Mouse (Mus musculus): ENCODE data around the gene Oaz1. TPM values are rescaled to one million over a fixed set of nuclear protein-coding genes. Genes with fewer than 3 reads are reported as not detected.
A peak's percentile ranks its signal among the peaks of the same experiment; 100 is the strongest.

The Oaz1 gene
- polyA plus RNA-seq, 2 experiments = 673 to 1,285 TPM

GRCm38 (mm10) chr10:80792175-80793032, 34.1 kb upstream of the Oaz1 start:
- Histone ChIP-seq H3K9ac (replicated peaks) (no peak overlapping the region), H3K36me3 (replicated peaks; ENCODE audit: control insufficient read depth, insufficient read depth, low read depth) (peaks cover 41% of the 10 kb centered on the region), H3K27me3 (ENCODE audit: control insufficient read depth, insufficient read depth, low read length) (no peaks in the 10 kb centered on the region), H3K9me3 (ENCODE audit: control insufficient read depth, low read length) (no peaks in the 10 kb centered on the region), H3K27ac (no peak overlapping the region), H3K4me2 (ENCODE audit: low read depth) (no peak overlapping the region), H3K4me1 (replicated peaks; ENCODE audit: control insufficient read depth in 2 of 2, insufficient read depth in 2 of 2, low read length in 1 of 2) (peaks cover 5 to 8% of the 10 kb centered on the region in 2 experiments), H3K4me3 (ENCODE audit: insufficient read depth in 1 of 2, low read depth in 2 of 2, low read length in 2 of 2) (no peak overlapping the region)
- ATAC-seq (ENCODE audit: insufficient read depth) (no peak), DNase-seq (ENCODE audit: low read depth in 3 of 3, low spot score in 3 of 3) (no peak)
- no peak for TF ChIP-seq CTCF (IDR thresholded peaks at IDR 0.05; ENCODE audit: low read depth)
- TF ChIP-seq EP300 (IDR thresholded peaks at IDR 0.05; ENCODE audit: low read depth) = no peak
- WGBS (ENCODE audit: insufficient replicate concordance) = 62% methylated on average over 40 of the region's 41 CpGs

- 81% methylated on average over 13 of the region's 13 CpGs for WGBS (ENCODE audit: insufficient replicate concordance)
- no peak overlapping the region for H3K9ac ChIP-seq (replicated peaks)
- no peak for TF ChIP-seq CTCF (IDR thresholded peaks at IDR 0.05; ENCODE audit: low read depth)
- TF ChIP-seq EP300 (IDR thresholded peaks at IDR 0.05; ENCODE audit: low read depth) = no peak
Observed at GRCm38 (mm10) chr10:80793033-80793784, 33.2 kb upstream of the Oaz1 start.

DNA sequence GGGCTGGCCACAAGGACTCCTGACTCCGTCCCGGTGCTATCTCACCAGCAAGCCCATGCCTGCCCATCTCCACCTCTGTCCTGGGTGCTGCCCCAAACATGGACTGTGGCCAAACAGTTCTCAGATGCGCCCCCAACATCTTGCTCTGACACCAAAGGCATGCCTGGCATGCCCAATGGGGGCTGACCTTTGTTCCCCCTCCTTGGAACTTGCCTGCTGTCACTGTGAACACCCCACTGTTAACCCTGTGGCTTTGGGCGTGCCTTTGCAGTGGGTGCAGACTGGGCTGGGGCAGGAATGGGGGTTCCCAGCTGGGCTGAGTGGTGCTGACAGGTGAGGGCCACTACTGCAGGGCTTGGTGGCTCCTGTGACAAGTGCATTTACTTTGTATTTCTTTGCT, 32.7 kb upstream of the Oaz1 start:
- Histone ChIP-seq H3K27ac (no peak overlapping the region), H3K27me3 (ENCODE audit: control insufficient read depth, insufficient read depth, low read length) (no peaks in the 10 kb centered on the region), H3K9me3 (ENCODE audit: control insufficient read depth, low read length) (no peaks in the 10 kb centered on the region), H3K4me1 (replicated peaks; ENCODE audit: control insufficient read depth in 2 of 2, insufficient read depth in 2 of 2, low read length in 1 of 2) (peaks cover 5 to 8% of the 10 kb centered on the region in 2 experiments), H3K4me3 (ENCODE audit: insufficient read depth in 1 of 2, low read depth in 2 of 2, low read length in 2 of 2) (no peak overlapping the region), H3K36me3 (replicated peaks; ENCODE audit: control insufficient read depth, insufficient read depth, low read depth) (peaks cover 29% of the 10 kb centered on the region), H3K9ac (replicated peaks) (no peak overlapping the region), H3K4me2 (ENCODE audit: low read depth) (no peak overlapping the region)
- DNase-seq (ENCODE audit: low read depth in 3 of 3, low spot score in 3 of 3) (no peak), ATAC-seq (ENCODE audit: insufficient read depth) (no peak)
- no peak for TF ChIP-seq CTCF (IDR thresholded peaks at IDR 0.05; ENCODE audit: low read depth)
- TF ChIP-seq EP300 (IDR thresholded peaks at IDR 0.05; ENCODE audit: low read depth) = no peak
- WGBS (ENCODE audit: insufficient replicate concordance) = 81% methylated on average over 4 of the region's 4 CpGs

More at GRCm38 (mm10) chr10:80793033-80793784, 33.2 kb upstream of the Oaz1 start:
- no peaks in the 10 kb centered on the region for H3K27me3 ChIP-seq (ENCODE audit: control insufficient read depth, insufficient read depth, low read length)
- DNase-seq (ENCODE audit: low read depth in 3 of 3, low spot score in 3 of 3) = no peak
- peaks cover 5 to 8% of the 10 kb centered on the region in 2 experiments for H3K4me1 ChIP-seq (replicated peaks; ENCODE audit: control insufficient read depth in 2 of 2, insufficient read depth in 2 of 2, low read length in 1 of 2)
- H3K4me2 ChIP-seq (ENCODE audit: low read depth) = no peak overlapping the region
- no peak overlapping the region for H3K27ac ChIP-seq
- H3K4me3 ChIP-seq (ENCODE audit: insufficient read depth in 1 of 2, low read depth in 2 of 2, low read length in 2 of 2) = no peak overlapping the region
- ATAC-seq (ENCODE audit: insufficient read depth) = no peak
- H3K36me3 ChIP-seq (replicated peaks; ENCODE audit: control insufficient read depth, insufficient read depth, low read depth) = peaks cover 35% of the 10 kb centered on the region
- H3K9me3 ChIP-seq (ENCODE audit: control insufficient read depth, low read length) = no peaks in the 10 kb centered on the region

DNA sequence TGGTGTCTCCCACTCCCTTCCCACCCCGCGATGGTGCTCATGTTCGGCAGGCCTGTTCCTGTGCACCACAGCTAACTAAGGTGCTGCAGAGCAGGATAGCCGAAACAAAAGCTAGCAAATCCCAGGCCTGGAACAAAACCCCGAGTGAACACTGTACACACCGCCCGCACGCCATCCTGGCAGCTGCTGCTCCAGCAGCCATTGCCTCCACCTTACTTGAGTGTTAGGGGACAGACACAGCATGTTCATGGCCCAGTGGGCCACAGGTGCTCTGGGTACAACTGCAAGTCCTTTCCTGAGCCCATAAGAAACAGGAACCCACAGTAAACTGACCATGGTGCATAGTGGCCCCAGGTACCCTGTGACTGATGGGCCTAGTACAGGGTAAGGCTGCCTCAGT, 31.7 kb upstream of the Oaz1 start:
- H3K27ac ChIP-seq = no peak overlapping the region
- 87% methylated on average over 8 of the region's 8 CpGs for WGBS (ENCODE audit: insufficient replicate concordance)
- TF ChIP-seq EP300 (IDR thresholded peaks at IDR 0.05; ENCODE audit: low read depth) = no peak
- no peak for TF ChIP-seq CTCF (IDR thresholded peaks at IDR 0.05; ENCODE audit: low read depth)
- no peak overlapping the region for H3K4me2 ChIP-seq (ENCODE audit: low read depth)
- DNase-seq (ENCODE audit: low read depth in 3 of 3, low spot score in 3 of 3) (no peak), ATAC-seq (ENCODE audit: insufficient read depth) (no peak)
- H3K9me3 ChIP-seq (ENCODE audit: control insufficient read depth, low read length) = no peaks in the 10 kb centered on the region
- peaks cover 20% of the 10 kb centered on the region for H3K36me3 ChIP-seq (replicated peaks; ENCODE audit: control insufficient read depth, insufficient read depth, low read depth)
- H3K27me3 ChIP-seq (ENCODE audit: control insufficient read depth, insufficient read depth, low read length) = no peaks in the 10 kb centered on the region
- H3K9ac ChIP-seq (replicated peaks) = no peak overlapping the region
- no peak overlapping the region for H3K4me3 ChIP-seq (ENCODE audit: insufficient read depth in 1 of 2, low read depth in 2 of 2, low read length in 2 of 2)
- peaks cover 10% of the 10 kb centered on the region in 2 experiments for H3K4me1 ChIP-seq (replicated peaks; ENCODE audit: control insufficient read depth in 2 of 2, insufficient read depth in 2 of 2, low read length in 1 of 2)

GRCm38 (mm10) chr10:80796307-80796848, 30.1 kb upstream of the Oaz1 start:
- no peak for TF ChIP-seq CTCF (IDR thresholded peaks at IDR 0.05; ENCODE audit: low read depth)
- no peak for TF ChIP-seq EP300 (IDR thresholded peaks at IDR 0.05; ENCODE audit: low read depth)
- peaks cover 14 to 15% of the 10 kb centered on the region in 2 experiments for H3K4me1 ChIP-seq (replicated peaks; ENCODE audit: control insufficient read depth in 2 of 2, insufficient read depth in 2 of 2, low read length in 1 of 2)
- DNase-seq (ENCODE audit: low read depth in 3 of 3, low spot score in 3 of 3) (no peak), ATAC-seq (ENCODE audit: insufficient read depth) (no peak)
- H3K27me3 ChIP-seq (ENCODE audit: control insufficient read depth, insufficient read depth, low read length) = no peaks in the 10 kb centered on the region
- H3K4me2 ChIP-seq (ENCODE audit: low read depth) = peak overlapping the region; percentile 97
- H3K9me3 ChIP-seq (ENCODE audit: control insufficient read depth, low read length) = no peaks in the 10 kb centered on the region
- peaks cover 21% of the 10 kb centered on the region for H3K36me3 ChIP-seq (replicated peaks; ENCODE audit: control insufficient read depth, insufficient read depth, low read depth)
- peak overlapping the region; percentile 81 for H3K9ac ChIP-seq (replicated peaks)
- WGBS (ENCODE audit: insufficient replicate concordance) = 78% methylated on average over 9 of the region's 9 CpGs
- no peak overlapping the region for H3K27ac ChIP-seq
- peak overlapping the region; percentile 82 to 94; a peak in 3 of 4 replicates for H3K4me3 ChIP-seq (ENCODE audit: insufficient read depth in 1 of 2, low read depth in 2 of 2, low read length in 2 of 2)
